Mouse (Mus musculus): ENCODE results near the gene Azgp1. TPM values are rescaled to one million over a fixed set of nuclear protein-coding genes. Genes with fewer than 3 reads are reported as not detected.
A peak's percentile ranks its signal among the peaks of the same experiment; 100 is the strongest.

Azgp1 gene
- total and polyA plus RNA-seq, 2 experiments from 2014 or later: not detected

DNA sequence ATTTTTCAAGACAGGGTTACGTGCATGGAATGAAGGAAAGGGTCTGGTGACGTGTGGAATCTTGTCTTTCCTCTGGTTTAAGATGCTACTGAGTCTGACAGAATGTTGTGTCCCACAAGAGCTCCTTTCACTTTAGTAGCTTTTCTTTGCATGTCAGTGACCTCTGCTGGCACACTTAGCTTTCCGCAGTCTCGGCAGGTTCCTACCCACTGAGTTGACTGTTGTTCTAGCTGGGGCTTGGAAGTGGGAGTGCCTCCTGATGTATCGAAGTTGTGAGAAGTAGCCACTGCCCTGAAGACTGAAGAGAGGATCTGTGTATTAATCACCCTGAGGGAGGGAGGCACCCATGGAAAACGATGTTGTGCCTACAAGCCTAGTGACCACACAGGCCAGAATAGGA is 30.1 kb upstream of the Azgp1 start:
- no peaks in the 10 kb centered on the region for H3K36me3 ChIP-seq (ENCODE audit: insufficient read depth, low read length)
- no peak overlapping the region for H3K4me2 ChIP-seq (ENCODE audit: low read depth, low read length)
- H3K27ac ChIP-seq: no peak overlapping the region
- 33% methylated on average over 6 of the region's 6 CpGs for whole genome bisulfite sequencing
- TF ChIP-seq CTCF (IDR thresholded peaks at IDR 0.05; ENCODE audit: low read depth): peak; percentile 42
- H3K4me3 ChIP-seq (ENCODE audit: low read length): no peak overlapping the region
- no peaks in the 10 kb centered on the region for H3K4me1 ChIP-seq (ENCODE audit: insufficient read depth, low read length)
- no peaks in the 10 kb centered on the region for H3K9me3 ChIP-seq (ENCODE audit: low read length)
- no peaks in the 10 kb centered on the region for H3K27me3 ChIP-seq (ENCODE audit: insufficient read depth, low read length)
- H3K9ac ChIP-seq (replicated peaks; ENCODE audit: low read length): no peak overlapping the region
- ATAC-seq (no peak), DNase-seq (ENCODE audit: low spot score) (peak; percentile 10)

DNA sequence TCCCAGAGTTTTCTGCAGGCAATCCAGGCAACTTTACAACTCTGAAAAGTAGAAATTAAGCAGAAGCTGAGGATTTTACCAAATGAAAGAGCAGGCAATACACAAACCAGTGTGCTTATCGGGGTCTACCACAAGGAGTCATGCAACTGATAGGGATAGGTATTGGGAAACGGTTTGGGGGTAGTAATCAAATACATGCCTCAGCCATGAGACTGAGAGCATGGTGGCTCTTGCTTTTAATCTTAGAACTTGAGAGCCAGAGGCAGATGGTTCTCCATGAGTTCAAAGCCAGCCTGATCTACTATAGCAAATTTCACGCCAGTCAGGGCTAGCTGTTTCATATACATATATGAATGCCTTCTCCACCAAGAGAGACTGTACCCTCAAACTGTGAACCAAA is 24.9 kb upstream of the Azgp1 start:
- Histone ChIP-seq H3K27ac (no peak overlapping the region), H3K4me1 (ENCODE audit: insufficient read depth, low read length) (no peaks in the 10 kb centered on the region), H3K36me3 (ENCODE audit: insufficient read depth, low read length) (no peaks in the 10 kb centered on the region), H3K9me3 (ENCODE audit: low read length) (no peaks in the 10 kb centered on the region), H3K4me2 (ENCODE audit: low read depth, low read length) (no peak overlapping the region), H3K27me3 (ENCODE audit: insufficient read depth, low read length) (no peaks in the 10 kb centered on the region), H3K4me3 (ENCODE audit: low read length) (no peak overlapping the region), H3K9ac (replicated peaks; ENCODE audit: low read length) (no peak overlapping the region)
- no peak for ATAC-seq
- WGBS: 88% methylated on average over 3 of the region's 3 CpGs
- DNase-seq (ENCODE audit: low spot score): no peak
- TF ChIP-seq CTCF (IDR thresholded peaks at IDR 0.05; ENCODE audit: low read depth): no peak

DNA sequence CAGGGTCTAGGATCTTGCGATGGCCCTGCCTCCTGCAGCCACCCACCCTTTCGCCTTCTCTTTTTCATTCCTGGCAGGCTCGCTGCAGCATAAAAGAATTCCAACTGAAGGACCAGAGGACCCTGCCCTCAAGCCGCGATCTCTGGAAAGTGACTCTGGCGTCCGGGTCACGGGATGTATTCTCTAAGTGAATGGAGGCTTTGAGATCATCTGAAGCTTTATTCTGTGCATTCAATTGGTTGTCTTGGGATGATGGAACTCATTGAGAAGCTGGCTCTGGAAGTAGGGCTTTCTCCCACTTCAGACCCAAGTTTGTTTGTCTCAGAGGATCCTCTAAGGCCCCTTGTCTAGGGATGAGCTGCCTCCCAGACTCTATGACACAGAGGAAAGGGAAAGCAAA is 18.4 kb upstream of the Azgp1 start, which contains the start of gene Gjc3:
Gjc3 (minus strand) TSS at position 154 of the 400 bp plus-strand sequence.
- Histone ChIP-seq H3K36me3 (ENCODE audit: insufficient read depth, low read length) (no peaks in the 10 kb centered on the region), H3K27ac (peak within 1 kb of the TSS; percentile 51; the same call in 1 of the 2 replicates), H3K4me3 (ENCODE audit: low read length) (no peak within 1 kb of the TSS), H3K9ac (replicated peaks; ENCODE audit: low read length) (no peak within 1 kb of the TSS), H3K27me3 (ENCODE audit: insufficient read depth, low read length) (no peaks in the 10 kb centered on the region), H3K4me2 (ENCODE audit: low read depth, low read length) (no peak within 1 kb of the TSS), H3K4me1 (ENCODE audit: insufficient read depth, low read length) (no peaks in the 10 kb centered on the region), H3K9me3 (ENCODE audit: low read length) (no peaks in the 10 kb centered on the region)
- WGBS: 42% methylated on average over 8 of the region's 8 CpGs
- no peak for TF ChIP-seq CTCF (IDR thresholded peaks at IDR 0.05; ENCODE audit: low read depth)
- DNase-seq (ENCODE audit: low spot score): peak; percentile 32
- ATAC-seq: peak; percentile 66; the same call in 1 of the 2 replicates

DNA sequence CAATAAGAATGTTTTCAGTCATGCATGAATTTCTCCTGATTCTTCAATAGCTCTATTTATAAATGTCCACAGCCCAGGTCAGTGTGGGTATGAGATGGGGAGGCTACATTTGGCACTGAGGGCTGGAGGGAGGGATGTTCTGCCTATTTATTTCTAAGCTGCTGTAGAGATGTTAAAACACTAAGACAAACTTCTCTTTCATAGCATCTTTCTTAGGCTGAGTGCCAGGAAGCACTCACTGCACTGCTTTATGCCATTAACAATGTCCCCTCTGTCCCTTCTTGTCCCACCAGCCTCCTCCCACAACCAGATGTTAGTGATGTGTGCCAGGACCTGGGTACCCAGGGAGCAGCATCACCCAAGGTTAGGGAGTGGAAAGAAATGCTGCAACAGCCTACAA is 14.8 kb upstream of the Azgp1 start:
- H3K9ac ChIP-seq (replicated peaks; ENCODE audit: low read length): no peak overlapping the region
- peak; percentile 74 for DNase-seq (ENCODE audit: low spot score)
- ATAC-seq: peak; percentile 96
- no peak overlapping the region; the same call in 1 of the 2 replicates for H3K27ac ChIP-seq
- no peak overlapping the region for H3K4me2 ChIP-seq (ENCODE audit: low read depth, low read length)
- no peak for TF ChIP-seq CTCF (IDR thresholded peaks at IDR 0.05; ENCODE audit: low read depth)
- H3K27me3 ChIP-seq (ENCODE audit: insufficient read depth, low read length): no peaks in the 10 kb centered on the region
- no peaks in the 10 kb centered on the region for H3K4me1 ChIP-seq (ENCODE audit: insufficient read depth, low read length)
- no peaks in the 10 kb centered on the region for H3K36me3 ChIP-seq (ENCODE audit: insufficient read depth, low read length)
- no peaks in the 10 kb centered on the region for H3K9me3 ChIP-seq (ENCODE audit: low read length)
- no peak overlapping the region for H3K4me3 ChIP-seq (ENCODE audit: low read length)

- H3K27me3 ChIP-seq (ENCODE audit: insufficient read depth, low read length): no peaks in the 10 kb centered on the region
- H3K27ac ChIP-seq: no peak overlapping the region
- H3K4me3 ChIP-seq (ENCODE audit: low read length): no peak overlapping the region
- H3K9ac ChIP-seq (replicated peaks; ENCODE audit: low read length): no peak overlapping the region
- TF ChIP-seq CTCF (IDR thresholded peaks at IDR 0.05; ENCODE audit: low read depth): peak; percentile 27; the same call in 1 of the 2 replicates
- H3K4me1 ChIP-seq (ENCODE audit: insufficient read depth, low read length): no peaks in the 10 kb centered on the region
- DNase-seq (ENCODE audit: low spot score) (no peak), ATAC-seq (no peak)
- WGBS: 79% methylated on average over 2 of the region's 2 CpGs
- no peak overlapping the region for H3K4me2 ChIP-seq (ENCODE audit: low read depth, low read length)
- H3K36me3 ChIP-seq (ENCODE audit: insufficient read depth, low read length): no peaks in the 10 kb centered on the region
- no peaks in the 10 kb centered on the region for H3K9me3 ChIP-seq (ENCODE audit: low read length)
Observed at GRCm38 (mm10) chr5:137973161-137973560, 8.2 kb upstream of the Azgp1 start.

DNA sequence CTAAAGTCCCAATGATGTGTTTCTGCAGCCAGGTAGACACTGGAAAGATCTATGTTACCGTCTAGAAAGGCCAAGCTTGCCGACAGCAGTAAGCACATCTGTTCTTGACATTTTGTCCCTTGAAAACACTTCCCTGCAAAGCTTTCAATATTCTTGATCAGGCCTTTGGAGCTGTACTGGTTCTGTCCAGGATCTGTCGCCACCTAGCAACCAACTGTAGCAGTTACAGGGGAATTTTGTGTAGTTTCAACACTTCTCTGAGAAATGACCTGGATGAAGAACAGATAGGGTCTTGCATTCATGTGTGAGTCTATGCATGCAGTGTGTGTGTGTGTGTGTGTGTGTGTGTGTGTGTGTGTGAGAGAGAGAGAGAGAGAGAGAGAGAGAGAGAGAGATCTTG is 7.6 kb upstream of the Azgp1 start:
- peak; percentile 75 for TF ChIP-seq CTCF (IDR thresholded peaks at IDR 0.05; ENCODE audit: low read depth)
- H3K27ac ChIP-seq: no peak overlapping the region
- H3K36me3 ChIP-seq (ENCODE audit: insufficient read depth, low read length): no peaks in the 10 kb centered on the region
- no peak overlapping the region for H3K4me3 ChIP-seq (ENCODE audit: low read length)
- DNase-seq (ENCODE audit: low spot score): peak; percentile 63
- no peaks in the 10 kb centered on the region for H3K4me1 ChIP-seq (ENCODE audit: insufficient read depth, low read length)
- H3K9ac ChIP-seq (replicated peaks; ENCODE audit: low read length): no peak overlapping the region
- H3K9me3 ChIP-seq (ENCODE audit: low read length): no peaks in the 10 kb centered on the region
- no peak for ATAC-seq
- H3K4me2 ChIP-seq (ENCODE audit: low read depth, low read length): no peak overlapping the region
- 53% methylated on average over 3 of the region's 3 CpGs for WGBS
- no peaks in the 10 kb centered on the region for H3K27me3 ChIP-seq (ENCODE audit: insufficient read depth, low read length)

- no peak for ATAC-seq
- H3K4me3 ChIP-seq (ENCODE audit: low read length): no peak overlapping the region
- TF ChIP-seq CTCF (IDR thresholded peaks at IDR 0.05; ENCODE audit: low read depth): no peak
- no peaks in the 10 kb centered on the region for H3K27me3 ChIP-seq (ENCODE audit: insufficient read depth, low read length)
- DNase-seq (ENCODE audit: low spot score): no peak
- 62% methylated on average over 3 of the region's 3 CpGs for WGBS
- H3K4me1 ChIP-seq (ENCODE audit: insufficient read depth, low read length): no peaks in the 10 kb centered on the region
- H3K36me3 ChIP-seq (ENCODE audit: insufficient read depth, low read length): no peaks in the 10 kb centered on the region
- H3K4me2 ChIP-seq (ENCODE audit: low read depth, low read length): no peak overlapping the region
- H3K27ac ChIP-seq: no peak overlapping the region
- no peaks in the 10 kb centered on the region for H3K9me3 ChIP-seq (ENCODE audit: low read length)
- H3K9ac ChIP-seq (replicated peaks; ENCODE audit: low read length): no peak overlapping the region
Observed at GRCm38 (mm10) chr5:137974724-137975123, 6.6 kb upstream of the Azgp1 start.
